Mouse (Mus musculus): ENCODE results near the gene Faim. TPM values are rescaled to one million over a fixed set of nuclear protein-coding genes. Genes with fewer than 3 reads are reported as not detected.

Gene Faim
- total and polyA plus RNA-seq, 3 experiments = 30.7 to 53.6 TPM; not detected in 1

- peak overlapping the region; percentile 42 to 81 for H3K4me3 ChIP-seq (ENCODE audit: control insufficient read depth in 1 of 2, insufficient read depth in 1 of 2, low read depth in 2 of 2, low read length in 2 of 2)
- no peaks in the 10 kb centered on the region; a peak in 1 of 4 replicates for H3K4me1 ChIP-seq (ENCODE audit: control insufficient read depth in 1 of 2, insufficient read depth in 2 of 2, low read length in 2 of 2)
- DNase-seq (ENCODE audit: low read depth, low spot score) = no peak
- H3K27me3 ChIP-seq (ENCODE audit: control insufficient read depth in 1 of 2, insufficient read depth in 2 of 2, low read length in 2 of 2) = no peaks in the 10 kb centered on the region
- TF ChIP-seq ETS1 (IDR thresholded peaks at IDR 0.05; ENCODE audit: low read depth, low read length) = no peak
- TF ChIP-seq HCFC1 (IDR thresholded peaks at IDR 0.05; ENCODE audit: low read depth, low read length) = no peak
- no peaks in the 10 kb centered on the region for H3K36me3 ChIP-seq (ENCODE audit: control insufficient read depth in 1 of 2, insufficient read depth in 2 of 2, low read length in 2 of 2)
- no peak overlapping the region for H3K27ac ChIP-seq (ENCODE audit: control insufficient read depth, low read depth, low read length)
- H3K9ac ChIP-seq (ENCODE audit: control insufficient read depth, low read depth, low read length, poor library complexity, severe bottlenecking) = peak overlapping the region; percentile 39; the same call in 1 of the 2 replicates
- H3K9me3 ChIP-seq (replicated peaks; ENCODE audit: insufficient read depth, low read length) = no peaks in the 10 kb centered on the region
- no peaks in the 10 kb centered on the region for H3K79me2 ChIP-seq (ENCODE audit: control insufficient read depth, insufficient read depth, low read length, poor library complexity)
These were observed 23.7 kb downstream of the Faim start for GRCm38 (mm10) chr9:99009898-99010199.

GRCm38 (mm10) chr9:99016301-99016700 is 30.1 kb downstream of the Faim start:
- no peak for TF ChIP-seq RCOR1 (IDR thresholded peaks at IDR 0.05; ENCODE audit: low read depth, low read length)
- TF ChIP-seq BHLHE40 (IDR thresholded peaks at IDR 0.05; ENCODE audit: borderline replicate concordance, low read depth, low read length) = no peak
- no peak for TF ChIP-seq ETS1 (IDR thresholded peaks at IDR 0.05; ENCODE audit: low read depth, low read length)
- no peak for TF ChIP-seq TAL1 (IDR thresholded peaks at IDR 0.05; ENCODE audit: low read length)
- H3K4me1 ChIP-seq (ENCODE audit: control insufficient read depth in 1 of 2, insufficient read depth in 2 of 2, low read length in 2 of 2) = no peaks in the 10 kb centered on the region
- no peak overlapping the region for H3K9ac ChIP-seq (ENCODE audit: control insufficient read depth, low read depth, low read length, poor library complexity, severe bottlenecking)
- H3K36me3 ChIP-seq (ENCODE audit: control insufficient read depth in 1 of 2, insufficient read depth in 2 of 2, low read length in 2 of 2) = no peaks in the 10 kb centered on the region
- DNase-seq (ENCODE audit: low read depth, low spot score) = no peak
- no peaks in the 10 kb centered on the region for H3K9me3 ChIP-seq (replicated peaks; ENCODE audit: insufficient read depth, low read length)
- H3K27ac ChIP-seq (ENCODE audit: control insufficient read depth, low read depth, low read length) = no peak overlapping the region
- no peak overlapping the region for H3K4me3 ChIP-seq (ENCODE audit: control insufficient read depth in 1 of 2, insufficient read depth in 1 of 2, low read depth in 2 of 2, low read length in 2 of 2)
- H3K79me2 ChIP-seq (ENCODE audit: control insufficient read depth, insufficient read depth, low read length, poor library complexity) = no peaks in the 10 kb centered on the region
- H3K27me3 ChIP-seq (ENCODE audit: control insufficient read depth in 1 of 2, insufficient read depth in 2 of 2, low read length in 2 of 2) = no peaks in the 10 kb centered on the region

GRCm38 (mm10) chr9:99016759-99017158 is 30.6 kb downstream of the Faim start:
- TF ChIP-seq NRF1 (IDR thresholded peaks at IDR 0.05; ENCODE audit: insufficient read depth, low read depth, low read length, poor library complexity, severe bottlenecking) = no peak
- no peak for TF ChIP-seq MYC (IDR thresholded peaks at IDR 0.05; ENCODE audit: low read depth, low read length)
- no peak for TF ChIP-seq KAT2A (conservative IDR thresholded peaks at IDR 0.05; ENCODE audit: low read depth, low read length)
- no peak for TF ChIP-seq JUND (IDR thresholded peaks at IDR 0.05; ENCODE audit: low read depth, low read length)
- no peak for TF ChIP-seq POLR2A (IDR thresholded peaks at IDR 0.05; ENCODE audit: control insufficient read depth in 1 of 2, insufficient read depth in 1 of 2, low read depth in 1 of 2, low read length in 2 of 2, poor library complexity in 1 of 2)
- no peak for TF ChIP-seq MEF2A (IDR thresholded peaks at IDR 0.05; ENCODE audit: extremely low read depth, insufficient replicate concordance, low read depth, low read length, poor library complexity, severe bottlenecking)
- no peak for TF ChIP-seq BHLHE40 (IDR thresholded peaks at IDR 0.05; ENCODE audit: borderline replicate concordance, low read depth, low read length)
- no peak for TF ChIP-seq RAD21 (IDR thresholded peaks at IDR 0.05; ENCODE audit: low read depth, low read length)
- TF ChIP-seq UBTF (IDR thresholded peaks at IDR 0.05; ENCODE audit: borderline replicate concordance, insufficient read depth, low read depth, low read length) = no peak
- no peak for TF ChIP-seq ZNF384 (IDR thresholded peaks at IDR 0.05; ENCODE audit: low read depth, low read length)
- TF ChIP-seq MYB (IDR thresholded peaks at IDR 0.05; ENCODE audit: low read depth, low read length) = no peak
- TF ChIP-seq MAFK (IDR thresholded peaks at IDR 0.05; ENCODE audit: borderline replicate concordance, low read depth, low read length) = no peak
- no peak for TF ChIP-seq USF2 (IDR thresholded peaks at IDR 0.05; ENCODE audit: borderline replicate concordance in 1 of 2, insufficient read depth in 1 of 2, low read depth in 1 of 2, low read length in 2 of 2)
- TF ChIP-seq ELF1 (IDR thresholded peaks at IDR 0.05; ENCODE audit: low read depth, low read length) = no peak
- peak; percentile 10 for DNase-seq (ENCODE audit: low read depth, low spot score)
- no peak overlapping the region for H3K4me3 ChIP-seq (ENCODE audit: control insufficient read depth in 1 of 2, insufficient read depth in 1 of 2, low read depth in 2 of 2, low read length in 2 of 2)
- H3K4me1 ChIP-seq (ENCODE audit: control insufficient read depth in 1 of 2, insufficient read depth in 2 of 2, low read length in 2 of 2) = no peaks in the 10 kb centered on the region
- no peak overlapping the region for H3K9ac ChIP-seq (ENCODE audit: control insufficient read depth, low read depth, low read length, poor library complexity, severe bottlenecking)
- H3K9me3 ChIP-seq (replicated peaks; ENCODE audit: insufficient read depth, low read length) = no peaks in the 10 kb centered on the region
- no peak overlapping the region for H3K27ac ChIP-seq (ENCODE audit: control insufficient read depth, low read depth, low read length)
- no peaks in the 10 kb centered on the region for H3K36me3 ChIP-seq (ENCODE audit: control insufficient read depth in 1 of 2, insufficient read depth in 2 of 2, low read length in 2 of 2)
- H3K79me2 ChIP-seq (ENCODE audit: control insufficient read depth, insufficient read depth, low read length, poor library complexity) = no peaks in the 10 kb centered on the region
- no peaks in the 10 kb centered on the region for H3K27me3 ChIP-seq (ENCODE audit: control insufficient read depth in 1 of 2, insufficient read depth in 2 of 2, low read length in 2 of 2)
